Mouse (Mus musculus): Measurements from ENCODE around the gene Dyx1c1.
A peak's percentile ranks its signal among the peaks of the same experiment; 100 is the strongest.

The Dyx1c1 gene

DNA sequence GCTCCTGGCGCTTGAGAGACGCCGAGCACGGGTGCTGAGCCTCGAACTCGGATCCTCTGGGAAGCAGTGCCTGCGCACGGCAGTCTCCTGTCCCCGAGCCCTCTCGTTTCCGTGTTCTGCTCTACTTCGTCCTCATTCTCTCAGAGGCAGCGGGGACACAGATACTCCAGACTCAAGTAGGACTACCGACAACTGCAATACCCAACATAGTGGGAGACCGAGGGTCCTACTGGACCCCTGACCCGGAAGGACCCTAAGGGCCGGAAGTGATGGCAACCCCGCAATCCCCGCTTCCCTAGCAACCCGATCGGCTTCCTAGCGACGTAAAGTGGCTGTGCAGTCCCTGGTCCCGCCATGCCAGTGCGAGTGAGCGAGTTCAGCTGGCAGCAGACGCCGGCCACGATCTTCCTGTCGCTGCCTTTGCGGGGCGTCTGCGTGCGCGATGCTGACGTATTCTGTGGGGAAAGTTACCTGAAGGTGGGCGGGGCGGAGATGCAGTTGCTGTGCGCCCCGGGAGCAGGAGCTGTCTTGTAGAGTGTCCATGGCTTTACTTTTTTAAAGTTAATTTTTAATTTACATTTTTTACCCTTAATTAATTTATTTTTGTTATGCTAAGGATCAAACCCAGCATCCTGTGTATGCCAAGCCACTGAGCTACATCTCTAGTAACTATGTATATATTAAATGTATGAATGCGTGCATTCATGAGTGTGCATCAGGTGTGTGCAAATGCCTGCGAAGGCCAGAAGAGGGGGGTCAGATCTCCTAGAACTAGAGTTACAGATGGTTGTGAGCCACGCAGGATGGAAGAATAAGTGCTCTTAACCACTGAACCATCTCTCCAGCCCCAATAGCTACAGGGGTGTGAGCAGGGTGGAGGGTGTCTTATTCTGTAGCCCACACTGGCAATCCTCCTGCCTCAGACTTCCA, at the start of gene Dyx1c1, which contains the start of gene Gm44503:
Gene Dyx1c1, plus strand, starts transcription at position 265 of the 930 bp plus-strand sequence.
Gene Gm44503, plus strand, starts transcription at position 332 of the 930 bp plus-strand sequence.
- peak; percentile 88 for DNase-seq (ENCODE audit: extremely low spot score)

DNA sequence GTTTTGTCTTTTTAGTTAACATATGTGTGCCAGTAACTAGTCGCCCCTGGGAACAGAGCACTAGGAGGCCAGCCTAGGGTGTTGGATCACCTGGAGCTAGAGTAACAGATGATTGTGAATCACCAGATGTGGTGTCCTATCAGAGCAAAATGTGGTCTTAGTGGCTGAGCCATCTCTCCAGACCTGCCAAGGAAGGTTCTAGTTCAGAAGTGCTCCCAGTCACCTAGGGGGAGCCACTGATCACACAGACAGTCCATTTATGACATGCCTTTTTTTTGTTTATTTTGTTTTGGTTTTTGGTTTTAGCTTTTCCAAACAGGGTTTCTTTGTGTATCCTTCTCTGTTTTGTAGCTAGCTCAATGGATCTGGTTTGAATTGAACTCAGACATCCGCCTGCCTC, 47.2 kb upstream of the Dyx1c1 start:
- no peak for DNase-seq (ENCODE audit: extremely low spot score)

DNA sequence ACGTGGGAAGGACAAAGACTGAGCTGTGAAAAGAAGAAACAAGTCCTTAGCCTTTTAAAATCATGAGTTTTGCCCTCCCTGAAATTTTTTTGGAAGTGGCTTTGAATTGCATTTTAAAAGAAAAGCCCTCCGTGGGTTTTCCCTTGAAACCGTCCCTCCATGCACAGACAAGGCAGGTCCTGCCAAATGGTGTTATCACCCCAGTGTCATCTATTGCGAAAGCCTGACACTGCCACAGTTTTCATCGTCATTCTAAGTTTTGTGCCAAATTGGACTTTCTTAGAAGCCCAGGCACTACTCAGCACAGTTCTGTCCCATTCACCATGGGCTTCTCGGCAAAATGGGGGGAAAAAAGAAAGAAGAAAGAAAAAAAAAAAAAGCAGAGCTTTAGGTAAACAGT, 45.0 kb upstream of the Dyx1c1 start:
- DNase-seq (ENCODE audit: extremely low spot score), result no peak

DNA sequence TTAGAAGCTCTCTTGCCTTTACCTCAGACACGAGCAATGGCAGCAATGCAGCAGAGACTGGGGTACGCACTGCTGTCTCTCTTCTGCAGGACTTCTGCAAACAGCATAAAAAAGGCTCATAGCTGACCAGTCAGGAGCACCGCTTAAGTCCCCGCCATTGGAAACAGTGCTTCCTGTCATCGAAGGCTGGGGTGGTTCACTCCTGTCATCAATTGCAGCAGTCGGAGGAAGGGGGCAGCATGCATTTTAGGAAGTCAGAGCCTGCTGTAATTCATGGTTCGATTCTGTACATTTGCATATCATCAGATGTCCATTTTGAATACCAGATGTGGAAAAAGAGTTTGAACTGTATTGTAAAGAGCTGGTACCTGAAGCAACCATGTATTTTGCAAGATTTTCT, 42.9 kb upstream of the Dyx1c1 start:
- no peak for DNase-seq (ENCODE audit: extremely low spot score)

DNA sequence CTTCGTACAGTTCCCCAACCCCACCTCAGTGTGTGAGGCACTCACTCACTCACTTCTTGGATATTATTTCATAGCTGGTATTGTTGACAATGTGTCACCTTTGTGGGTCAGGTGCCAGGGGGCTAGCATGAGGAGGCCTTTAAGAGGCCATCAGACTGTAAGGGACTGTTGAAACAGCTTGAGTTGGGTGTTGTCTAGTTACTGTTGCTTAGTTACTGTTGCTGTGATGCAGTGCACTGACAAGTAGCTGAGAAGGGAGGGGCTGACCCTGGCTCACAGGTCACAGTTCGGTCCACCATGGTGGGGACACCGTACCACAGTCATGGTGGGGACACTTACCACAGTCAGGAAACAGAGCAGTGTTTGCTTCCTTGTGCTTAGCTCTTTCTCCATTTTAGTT, 35.5 kb upstream of the Dyx1c1 start:
- no peak for DNase-seq (ENCODE audit: extremely low spot score)

DNA sequence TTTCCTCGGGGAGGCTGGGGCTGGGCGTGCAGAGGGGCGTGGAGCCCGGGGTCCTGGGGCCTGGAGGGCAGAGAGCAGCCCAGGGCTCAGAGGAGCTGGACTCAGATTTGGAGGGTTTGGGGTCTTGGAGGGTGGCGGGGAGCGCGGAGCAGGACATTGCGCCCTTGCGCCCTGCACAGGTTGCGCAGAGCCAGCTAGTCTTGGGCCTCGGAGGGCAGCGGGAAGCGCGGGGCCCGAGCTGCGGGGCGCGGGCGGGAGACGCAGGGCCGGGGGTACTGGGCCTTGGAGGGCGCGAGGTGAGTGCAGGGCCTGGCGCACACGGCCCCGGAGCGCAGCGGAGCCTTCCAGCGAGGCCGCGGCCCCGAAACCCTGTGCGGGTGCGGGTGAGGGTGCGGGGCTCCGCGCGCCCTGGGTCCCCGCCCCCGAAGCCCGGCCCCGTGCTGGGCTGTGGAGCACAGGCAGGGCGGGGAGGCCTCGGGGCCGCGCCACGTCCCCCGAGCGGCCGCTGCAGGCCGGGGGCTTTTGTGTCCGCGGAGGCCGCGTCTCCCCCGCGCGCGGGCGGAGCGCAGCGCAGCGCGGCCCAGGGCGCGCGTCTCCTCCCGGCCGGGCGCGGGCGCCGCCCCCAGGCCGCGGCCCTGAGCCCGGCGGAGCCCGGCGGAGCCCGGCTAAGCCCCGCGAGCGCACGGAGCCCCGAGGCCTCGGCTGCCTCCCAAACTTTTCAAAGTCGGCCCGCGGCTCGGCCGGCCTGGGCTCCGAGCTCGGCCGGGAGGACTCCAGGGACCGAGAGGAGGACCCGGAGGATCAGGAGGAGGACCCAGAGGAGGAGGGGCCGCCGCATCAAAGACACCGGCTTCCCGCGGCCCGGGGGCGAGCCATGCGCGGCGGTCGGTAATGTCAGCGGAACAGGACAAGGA, 33.3 kb upstream of the Dyx1c1 start, which contains the start of gene Pygo1:
Gene Pygo1, plus strand, starts transcription at position 625 of the 914 bp plus-strand sequence.
- DNase-seq (ENCODE audit: extremely low spot score), result peak; percentile 79

DNA sequence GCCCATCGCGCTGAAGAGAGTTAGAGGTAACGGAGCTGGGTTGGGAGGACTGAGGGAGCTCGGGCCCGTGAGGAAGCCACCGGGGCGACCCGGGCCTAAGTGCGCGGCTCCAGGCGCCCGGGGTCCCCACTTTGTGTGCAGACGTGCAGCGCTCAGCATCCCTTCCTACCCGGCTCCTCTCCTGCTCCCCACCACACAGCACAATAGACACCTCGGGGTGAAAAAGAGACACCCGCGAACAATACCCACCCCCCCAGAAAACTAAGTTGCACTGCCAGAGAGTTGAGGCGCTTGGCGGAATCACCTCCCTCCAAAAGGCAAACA, 32.7 kb upstream of the Dyx1c1 start:
- no peak for DNase-seq (ENCODE audit: extremely low spot score)

DNA sequence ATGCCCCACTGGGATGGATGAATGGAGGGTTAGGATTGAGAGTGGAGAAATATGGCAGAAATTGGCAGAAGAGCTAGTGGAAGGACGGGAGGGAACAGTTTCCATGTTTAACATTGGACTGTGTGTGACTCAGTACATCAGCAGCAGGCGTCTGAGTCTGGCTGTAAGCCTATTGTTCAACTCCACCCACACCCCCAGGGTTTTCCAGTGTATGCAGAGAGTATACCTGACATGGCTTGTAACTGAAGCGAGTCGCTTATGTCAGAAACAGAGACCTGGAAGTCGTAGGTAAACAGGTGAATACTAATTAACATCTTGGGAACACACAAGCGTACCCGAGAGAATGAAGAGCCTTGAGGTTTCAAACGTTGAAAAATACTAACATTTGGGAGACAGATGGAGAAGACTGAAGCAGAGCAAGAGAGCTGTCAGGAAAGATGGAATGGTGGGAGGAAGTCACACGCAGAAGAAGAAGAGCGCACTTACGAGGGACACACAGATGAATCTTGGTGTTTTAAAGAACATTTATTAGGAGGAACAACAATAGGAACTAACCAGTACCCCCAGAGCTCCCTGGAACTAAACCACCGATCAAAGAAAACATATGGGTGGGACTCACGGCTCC, 27.3 kb upstream of the Dyx1c1 start:
- DNase-seq (ENCODE audit: extremely low spot score), result no peak

DNA sequence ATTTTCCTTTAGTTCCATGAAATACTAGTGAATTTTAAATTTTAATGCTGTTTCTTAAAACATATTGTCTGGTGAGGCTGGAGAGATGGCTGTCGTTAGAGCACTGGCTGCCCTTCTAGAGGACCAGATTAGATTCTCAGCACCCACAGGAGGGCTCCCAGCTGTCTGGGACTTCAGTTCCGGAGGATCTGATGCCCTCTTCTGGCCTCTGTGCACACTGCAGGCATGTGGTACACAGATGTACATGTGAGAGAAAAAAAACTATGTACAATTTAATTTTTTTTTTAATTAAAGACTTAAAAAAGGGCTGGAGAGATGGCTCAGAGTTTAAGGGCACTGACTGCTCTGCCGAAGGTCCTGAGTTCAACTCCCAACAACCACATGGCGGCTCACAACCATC, 23.3 kb upstream of the Dyx1c1 start:
- no peak for DNase-seq (ENCODE audit: extremely low spot score)

DNA sequence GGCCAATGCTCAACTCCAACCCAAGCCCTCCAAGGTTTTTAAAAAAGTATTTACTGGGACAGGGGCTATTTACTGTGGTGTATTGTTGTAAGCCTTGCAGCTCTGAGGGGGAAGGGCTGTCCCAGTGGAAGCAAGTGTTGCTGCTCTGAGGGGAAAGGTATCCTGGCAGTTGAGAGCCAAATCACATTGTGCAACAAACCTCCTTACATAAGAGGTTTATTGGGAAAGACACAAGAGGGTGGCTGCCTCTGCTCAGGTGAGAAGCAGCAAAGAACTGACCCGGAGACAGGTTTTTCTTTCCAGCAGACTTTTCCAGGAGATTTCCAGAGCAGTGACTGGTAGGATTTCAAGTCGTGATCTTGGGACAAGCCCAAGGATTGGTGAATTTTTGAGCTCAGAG, 22.3 kb upstream of the Dyx1c1 start:
- no peak for DNase-seq (ENCODE audit: extremely low spot score)

DNA sequence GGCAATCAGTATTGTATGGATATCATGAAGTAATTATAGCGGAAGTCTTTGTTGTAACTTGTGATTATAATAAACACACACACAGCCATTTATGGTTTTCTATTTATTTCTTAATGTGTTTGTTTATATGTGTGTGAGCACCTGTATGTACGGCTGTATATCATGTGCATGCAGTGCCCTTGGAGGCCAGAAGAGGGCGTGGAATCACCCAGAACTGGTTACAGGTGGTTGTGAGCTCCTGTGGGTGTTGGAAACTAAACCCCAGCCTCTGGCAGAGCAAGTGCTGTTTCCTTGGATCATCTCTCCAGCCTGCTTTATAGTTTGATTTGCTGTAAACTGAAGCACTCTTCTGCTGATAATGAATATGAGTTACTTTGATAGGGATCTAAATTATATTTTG, 15.2 kb upstream of the Dyx1c1 start:
- no peak for DNase-seq (ENCODE audit: extremely low spot score)

DNA sequence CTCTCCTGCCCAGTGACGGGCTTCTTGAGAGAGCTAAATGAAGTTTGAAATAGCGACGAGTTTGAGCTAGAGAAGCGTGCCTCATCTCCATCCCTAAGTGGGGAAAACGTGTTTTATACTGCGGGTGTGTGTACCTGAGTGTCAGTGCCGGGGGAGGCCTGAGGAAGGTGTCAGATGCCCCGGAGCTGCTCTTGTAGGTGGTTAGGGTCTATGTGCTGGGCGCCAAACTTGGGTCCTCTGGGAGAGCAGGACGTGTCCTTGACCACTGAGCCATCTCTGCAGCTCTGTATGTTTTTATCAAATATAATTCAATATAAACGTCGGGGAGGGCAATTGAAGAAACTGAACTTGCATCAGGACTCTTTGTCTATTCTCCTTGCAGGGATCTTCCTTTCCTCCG, 14.3 kb upstream of the Dyx1c1 start:
- DNase-seq (ENCODE audit: extremely low spot score), result no peak

DNA sequence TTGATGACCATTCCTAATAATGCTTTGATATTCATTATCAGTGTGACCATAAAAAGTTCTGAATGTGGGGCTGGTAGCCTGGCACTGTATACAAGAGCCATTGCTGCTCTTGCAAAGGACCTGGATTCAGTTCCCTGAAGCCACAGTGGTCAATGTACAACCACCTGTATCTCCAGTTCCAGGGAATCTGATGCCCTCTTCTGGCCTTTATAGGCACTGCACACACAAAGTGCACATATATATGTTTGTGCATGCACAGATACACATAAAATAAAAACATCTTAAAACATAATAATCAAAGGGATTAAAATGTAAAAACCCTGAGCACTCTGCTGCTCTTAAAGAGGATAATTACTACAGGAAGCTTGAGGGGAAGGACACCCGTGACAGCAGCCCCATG, 11.6 kb upstream of the Dyx1c1 start:
- DNase-seq (ENCODE audit: extremely low spot score), result no peak

DNA sequence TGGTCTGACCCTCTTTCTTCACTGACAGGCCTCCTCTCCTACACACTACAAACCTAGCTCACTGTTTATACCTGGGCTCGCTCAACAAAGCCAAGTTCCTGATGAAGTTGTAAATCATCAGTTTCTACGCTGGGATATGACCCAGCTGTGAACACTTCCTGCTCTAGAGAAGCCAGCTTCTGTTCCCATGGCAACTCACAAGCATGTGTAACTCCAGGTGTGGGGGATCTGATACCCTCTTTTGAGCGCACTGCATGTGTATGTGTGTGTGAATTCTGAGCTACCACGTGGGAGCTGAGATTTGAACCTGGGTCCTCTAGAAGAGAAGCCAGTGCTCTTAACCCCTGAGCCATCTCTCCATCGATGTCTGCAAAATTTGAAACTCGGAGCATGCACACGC, 9.0 kb upstream of the Dyx1c1 start:
- DNase-seq (ENCODE audit: extremely low spot score), result no peak

DNA sequence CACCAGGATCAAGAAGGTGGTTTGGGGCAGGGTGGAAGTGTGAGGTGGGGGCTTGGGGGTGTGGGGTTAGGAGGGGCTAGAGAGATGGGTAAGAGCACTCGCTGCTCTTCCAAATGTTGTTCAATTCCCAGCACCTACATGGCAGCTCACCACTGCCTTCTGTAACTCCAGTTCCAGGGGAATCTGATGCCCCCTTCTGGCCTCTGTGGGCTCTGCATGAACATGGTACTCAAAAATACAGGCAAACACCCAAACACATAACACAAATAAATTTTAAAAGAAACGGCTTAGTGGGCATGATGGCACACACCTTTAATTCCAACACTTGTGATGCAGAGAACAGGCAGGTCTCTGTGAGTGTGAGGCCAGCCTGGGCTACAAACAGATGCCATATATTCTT, 3.8 kb upstream of the Dyx1c1 start:
- DNase-seq (ENCODE audit: extremely low spot score), result peak; percentile 26

DNA sequence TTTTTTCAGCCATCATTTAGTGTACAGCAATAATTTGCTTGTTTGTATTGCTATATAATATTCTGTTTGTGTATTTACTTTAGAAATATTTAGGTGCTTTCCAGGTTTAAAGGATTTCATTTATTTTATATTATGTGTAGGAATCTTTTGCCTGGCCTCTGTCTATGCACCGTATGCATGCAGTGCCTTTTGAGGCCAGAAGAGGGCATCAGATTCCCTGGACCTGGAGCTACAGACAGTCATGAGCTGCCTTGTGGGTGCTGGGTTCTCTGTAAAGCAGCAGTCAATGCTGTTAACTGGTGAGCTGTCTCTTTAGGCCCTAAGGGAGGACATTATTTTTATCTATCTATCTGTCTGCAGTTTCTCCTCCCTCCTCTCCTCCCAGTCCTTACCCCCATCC, 3.0 kb upstream of the Dyx1c1 start:
- DNase-seq (ENCODE audit: extremely low spot score), result peak; percentile 58

DNA sequence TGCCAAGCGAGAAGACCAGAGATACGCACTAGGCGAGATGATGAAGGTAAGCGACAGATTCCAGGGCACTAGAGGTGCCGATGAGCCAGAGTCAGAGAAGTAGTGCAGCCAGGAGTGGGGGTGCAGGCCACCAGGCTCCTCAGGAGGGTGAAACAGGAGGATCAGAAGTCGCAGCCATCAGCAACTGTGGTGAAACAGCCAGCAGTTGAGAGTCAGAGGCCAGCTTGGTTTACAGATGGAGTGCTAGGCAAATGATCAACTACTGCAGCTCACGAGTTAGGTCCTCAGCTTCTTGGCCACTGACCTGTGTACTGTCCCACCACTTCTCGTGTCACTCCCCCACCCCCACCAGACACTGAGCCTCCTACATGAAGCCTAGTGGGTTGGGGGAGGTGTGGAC, 2.8 kb downstream of the Dyx1c1 start:
- DNase-seq (ENCODE audit: extremely low spot score), result no peak

DNA sequence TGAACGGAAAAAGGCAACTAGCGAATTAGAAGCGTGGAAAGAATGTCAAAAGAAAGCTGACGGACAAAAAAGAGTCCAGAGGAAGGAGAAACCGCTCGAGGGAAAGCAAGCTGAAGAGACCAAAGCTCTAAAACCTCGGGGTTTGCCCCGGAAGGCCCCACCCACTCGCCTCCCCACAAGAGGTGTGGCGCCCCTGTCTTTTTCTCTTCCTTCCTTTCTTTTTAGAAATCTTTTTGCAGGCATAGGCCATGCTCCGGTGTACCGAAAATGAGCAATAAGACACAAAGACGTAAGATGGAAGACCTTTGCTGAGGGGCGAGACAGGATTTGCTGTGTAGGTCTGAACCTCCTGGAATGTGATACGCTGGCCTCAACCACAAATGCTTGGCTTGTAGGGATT, 3.4 kb downstream of the Dyx1c1 start:
- no peak for DNase-seq (ENCODE audit: extremely low spot score)

DNA sequence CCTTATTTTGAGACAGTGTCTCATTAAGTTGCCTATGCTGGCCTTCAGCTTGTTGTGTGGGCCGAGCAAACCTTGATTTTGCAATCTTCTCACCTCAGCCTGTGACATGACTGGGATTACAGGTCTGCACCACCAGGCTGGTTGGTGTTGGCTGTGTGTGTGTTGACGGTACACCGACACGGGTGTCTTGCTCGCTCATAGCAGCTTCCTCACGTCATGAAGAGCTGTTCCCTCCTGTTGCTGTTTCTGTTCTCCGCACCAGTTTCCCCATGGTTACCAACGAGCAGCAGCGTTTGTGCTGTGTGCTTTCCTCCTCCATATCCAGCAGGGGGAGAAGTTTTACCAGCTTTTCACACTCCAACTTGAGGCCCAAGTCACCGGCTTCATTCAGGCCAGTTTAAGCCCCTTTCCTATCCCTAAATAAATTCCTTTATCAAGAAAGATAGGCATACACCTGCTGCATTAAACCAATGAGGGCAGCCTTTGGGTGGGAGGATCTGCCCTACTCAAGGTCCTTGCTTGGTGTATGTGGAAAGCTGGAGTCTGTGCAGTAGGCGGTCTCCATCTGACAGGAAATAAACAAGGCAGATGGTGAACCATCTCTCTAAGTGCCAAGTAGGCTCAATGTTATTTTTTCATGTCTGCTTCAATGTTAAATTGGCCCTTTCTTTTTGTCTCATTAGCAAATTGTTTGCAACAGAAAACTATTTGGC, 9.9 kb downstream of the Dyx1c1 start:
- DNase-seq (ENCODE audit: extremely low spot score), result peak; percentile 33

DNA sequence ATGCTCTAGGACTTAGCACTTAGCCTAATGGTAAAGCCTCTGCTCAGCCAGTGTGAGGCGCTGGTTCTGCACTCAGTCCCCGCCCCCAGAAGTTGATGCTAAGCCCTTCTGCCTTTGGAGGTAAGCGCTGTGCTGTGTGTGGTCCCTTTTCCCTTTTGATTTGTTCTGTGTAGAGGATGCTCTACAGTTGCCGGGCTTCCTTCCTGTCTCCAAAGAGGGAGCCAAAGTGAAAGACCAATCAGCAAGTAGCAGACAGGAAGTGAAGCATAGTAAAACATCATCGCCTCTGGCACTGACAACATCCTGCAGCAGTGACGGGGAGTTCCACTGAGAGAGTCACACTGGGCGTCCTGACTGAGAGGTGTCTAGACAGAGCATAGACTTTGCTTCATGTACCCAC, 11.3 kb downstream of the Dyx1c1 start:
- DNase-seq (ENCODE audit: extremely low spot score), result no peak

DNA sequence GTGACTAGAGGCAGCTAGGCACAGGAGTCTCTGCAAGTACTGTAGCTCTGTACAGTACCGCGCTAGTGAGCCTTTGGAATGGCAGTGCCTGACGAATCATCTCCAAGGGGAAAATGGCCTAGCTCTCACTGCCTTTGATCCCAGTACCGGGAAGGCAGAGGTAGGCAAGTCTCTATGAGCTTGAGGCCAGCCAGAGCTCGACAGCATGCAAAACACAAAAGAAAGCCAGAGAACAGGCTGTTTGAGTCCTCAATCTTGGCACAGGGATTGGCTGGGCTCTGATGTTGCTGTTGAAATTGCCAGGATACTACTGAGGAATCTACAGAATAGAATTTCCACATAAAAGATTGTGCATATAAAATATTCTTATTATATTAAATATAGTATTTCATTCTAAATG, 13.8 kb downstream of the Dyx1c1 start:
- DNase-seq (ENCODE audit: extremely low spot score), result no peak

DNA sequence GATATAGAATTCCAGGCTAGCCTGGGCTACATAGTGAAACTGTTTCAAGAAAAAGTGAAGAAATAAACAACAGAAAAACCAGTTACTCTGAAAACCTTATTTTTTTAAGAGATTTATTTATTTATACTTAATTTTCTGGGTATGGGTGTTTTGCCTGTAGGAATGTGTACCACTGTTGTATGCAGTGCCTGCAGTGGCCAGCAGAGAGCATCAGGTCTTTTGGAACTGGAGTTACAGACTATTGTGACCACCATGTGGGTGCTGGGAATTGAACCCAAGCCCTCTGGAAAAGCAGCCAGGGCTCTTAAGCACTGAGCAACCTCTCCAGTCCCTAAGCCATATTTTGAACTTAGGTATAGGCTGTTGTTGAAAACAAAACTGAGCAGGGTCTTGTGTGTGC, 14.4 kb downstream of the Dyx1c1 start:
- no peak for DNase-seq (ENCODE audit: extremely low spot score)

All from embryo, embryonic 9.5 days (tissue).